Mouse (Mus musculus) ES-E14 (cell line): ENCODE measurements around the gene Cntn5. TPM values are rescaled to one million over a fixed set of nuclear protein-coding genes. Genes with fewer than 3 reads are reported as not detected.

ENCODE experiments used
- DNase-seq: peaks from one replicate; pipeline ENCODE4 v3.0.0-alpha.2; 2013; ENCODE audit warnings: low read depth, low spot score
- H3K27ac ChIP-seq: 2 replicates; pipeline ENCODE4 v1.5.1; 2012; ENCODE audit warnings: low read depth, mild to moderate bottlenecking, low read length, moderate library complexity, mixed read lengths; ENCODE audit not compliant: poor library complexity, insufficient read depth, severe bottlenecking
- H3K36me3 ChIP-seq: 2 replicates; pipeline ENCODE4 v1.6.1; 2012; ENCODE audit warnings: mild to moderate bottlenecking, low read length, moderate library complexity, mixed read lengths; ENCODE audit not compliant: control insufficient read depth, poor library complexity, insufficient read depth, severe bottlenecking
- H3K4me1 ChIP-seq, 2 experiments: fragments of 150-350 bp in 1 of 2; sonication (generic) in 1 of 2; 2 replicates each; pipeline ENCODE4 v1.6.1; 2012; ENCODE audit warnings: low read length in 2 of 2, mild to moderate bottlenecking in 1 of 2, mixed read lengths in 1 of 2; ENCODE audit not compliant: control insufficient read depth in 2 of 2, insufficient read depth in 2 of 2, poor library complexity in 1 of 2
- H3K4me3 ChIP-seq, 2 experiments: fragments of 150-350 bp in 1 of 2; sonication (generic) in 1 of 2; 2 replicates each; pipeline ENCODE4 v1.5.1; 2012; ENCODE audit warnings: low read length in 2 of 2, low read depth in 1 of 2, mild to moderate bottlenecking in 1 of 2, mixed read lengths in 1 of 2; ENCODE audit not compliant: insufficient read depth in 1 of 2, poor library complexity in 1 of 2, severe bottlenecking in 1 of 2
- H3K9ac ChIP-seq: 2 replicates; pipeline ENCODE4 v1.6.1; 2012; ENCODE audit warnings: low read depth, mild to moderate bottlenecking, low read length, mixed read lengths; ENCODE audit not compliant: poor library complexity, insufficient read depth, severe bottlenecking
- H3K9me3 ChIP-seq: fragments of 150-350 bp; sonication (generic); 2 replicates; pipeline ENCODE4 v1.6.1; 2012; ENCODE audit warnings: low read depth, mild to moderate bottlenecking, low read length; ENCODE audit not compliant: control insufficient read depth, insufficient read depth
- CHD2 ChIP-seq: IDR thresholded peaks from 2 replicates; pipeline ENCODE4 v1.6.1; 2014; ENCODE audit warnings: mild to moderate bottlenecking, low read depth, low read length, inconsistent platforms
- HCFC1 ChIP-seq: IDR thresholded peaks from 2 replicates; pipeline ENCODE4 v1.6.1; 2012; ENCODE audit warnings: low read length, inconsistent platforms, borderline replicate concordance; ENCODE audit not compliant: insufficient read depth
- MAFK ChIP-seq: IDR thresholded peaks from 2 replicates; pipeline ENCODE4 v1.6.1; 2014; ENCODE audit warnings: mild to moderate bottlenecking, low read depth, low read length, inconsistent platforms; ENCODE audit not compliant: insufficient read depth
- ZC3H11A ChIP-seq: IDR thresholded peaks from 2 replicates; pipeline ENCODE4 v1.6.1; 2012; ENCODE audit warnings: low read depth, mild to moderate bottlenecking, inconsistent platforms, low read length, borderline replicate concordance
- ZNF384 ChIP-seq: IDR thresholded peaks from 2 replicates; pipeline ENCODE4 v1.6.1; 2012; ENCODE audit warnings: low read depth, low read length, inconsistent platforms
- in situ Hi-C, 2 experiments: fragments of 600-800 bp; cut with MboI; formaldehyde crosslinking; loops; one replicate each; pipeline ENCODE4 v1.15.1; 2025; ENCODE audit warnings: low sequenced_read_pairs in 2 of 2, inconsistent platforms in 1 of 2; ENCODE audit not compliant: unreplicated experiment in 2 of 2
- total RNA-seq: library from RNA; depleted of rRNA; stranded (reverse); fragments of 300-350 nt; gene quantifications from 2 replicates; pipeline ENCODE4 v1.2.3, GENCODE M21; 2012

The Cntn5 gene
- total RNA-seq, 1 experiment = not detected

GRCm38 (mm10) chr9:9859323-9859722 is 1045.3 kb downstream of the Cntn5 start:
- TF ChIP-seq ZC3H11A (no peak), ZNF384 (no peak), MAFK (no peak), HCFC1 (no peak), CHD2 (no peak)
- H3K27ac ChIP-seq = no peak overlapping the region
- no peak overlapping the region for H3K4me3 ChIP-seq
- no peaks in the 10 kb centered on the region for H3K4me1 ChIP-seq
- in situ Hi-C loops = no loop called here
- H3K9ac ChIP-seq = no peak overlapping the region
- H3K9me3 ChIP-seq = no peaks in the 10 kb centered on the region
- DNase-seq = no peak
- no peaks in the 10 kb centered on the region for H3K36me3 ChIP-seq

GRCm38 (mm10) chr9:9854791-9855190 is 1049.8 kb downstream of the Cntn5 start:
- in situ Hi-C loops = no loop called here
- no peak for TF ChIP-seq ZC3H11A
- TF ChIP-seq MAFK = no peak
- Histone ChIP-seq H3K27ac (no peak overlapping the region), H3K4me1 (no peaks in the 10 kb centered on the region), H3K9ac (no peak overlapping the region), H3K4me3 (no peak overlapping the region), H3K9me3 (no peaks in the 10 kb centered on the region), H3K36me3 (no peaks in the 10 kb centered on the region)
- DNase-seq = no peak

GRCm38 (mm10) chr9:9830231-9830630 is 1074.3 kb downstream of the Cntn5 start:
- Histone ChIP-seq H3K9ac (no peak overlapping the region), H3K4me1 (no peaks in the 10 kb centered on the region), H3K4me3 (no peak overlapping the region), H3K36me3 (no peaks in the 10 kb centered on the region), H3K9me3 (no peaks in the 10 kb centered on the region), H3K27ac (no peak overlapping the region)
- TF ChIP-seq ZNF384 (no peak), ZC3H11A (no peak), MAFK (no peak), CHD2 (no peak), HCFC1 (no peak)
- no peak for DNase-seq
- in situ Hi-C loops = no loop called here

- no peak overlapping the region for H3K27ac ChIP-seq
- H3K9ac ChIP-seq = no peak overlapping the region
- no peaks in the 10 kb centered on the region for H3K9me3 ChIP-seq
- H3K4me3 ChIP-seq = no peak overlapping the region
- H3K4me1 ChIP-seq = no peaks in the 10 kb centered on the region
- H3K36me3 ChIP-seq = no peaks in the 10 kb centered on the region
- DNase-seq = no peak
- TF ChIP-seq ZNF384 (no peak), MAFK (no peak), ZC3H11A (no peak), CHD2 (no peak), HCFC1 (no peak)
- in situ Hi-C loops = no loop called here
Measured at GRCm38 (mm10) chr9:9819963-9820362, 1084.6 kb downstream of the Cntn5 start.

- Histone ChIP-seq H3K9ac (no peak overlapping the region), H3K4me3 (no peak overlapping the region), H3K4me1 (no peaks in the 10 kb centered on the region), H3K27ac (no peak overlapping the region), H3K9me3 (no peaks in the 10 kb centered on the region), H3K36me3 (no peaks in the 10 kb centered on the region)
- DNase-seq = no peak
- TF ChIP-seq HCFC1 = no peak
- TF ChIP-seq CHD2 = no peak
- TF ChIP-seq MAFK = no peak
- no peak for TF ChIP-seq ZNF384
- no peak for TF ChIP-seq ZC3H11A
- in situ Hi-C loops = no loop called here
Measured at GRCm38 (mm10) chr9:9817477-9817876, 1087.1 kb downstream of the Cntn5 start.
